Mouse (Mus musculus) hindbrain, embryonic 13.5 days (tissue): ENCODE measurements around the gene Fam76a. TPM values are rescaled to one million over a fixed set of nuclear protein-coding genes. Genes with fewer than 3 reads are reported as not detected.

Source experiments
- ATAC-seq: fragments of 200-750 bp; cut with Nextera tagmentation; 2 replicates; pipeline ENCODE4 v1.8.0; 2017; ENCODE audit warnings: moderate TSS enrichment; ENCODE audit not compliant: low FRiP score
- H3K27ac ChIP-seq: fragments of 300-500 bp; sonication (generic); 2 replicates; pipeline ENCODE4 v1.5.1; 2015; ENCODE audit warnings: inconsistent platforms, mild to moderate bottlenecking, moderate library complexity
- H3K27me3 ChIP-seq: fragments of 300-500 bp; sonication (generic); 2 replicates; pipeline ENCODE4 v1.6.1; 2015; ENCODE audit warnings: mild to moderate bottlenecking, inconsistent platforms
- H3K36me3 ChIP-seq: fragments of 300-500 bp; sonication (generic); 2 replicates; pipeline ENCODE4 v1.6.1; 2015; ENCODE audit warnings: mild to moderate bottlenecking, inconsistent platforms
- H3K4me1 ChIP-seq: fragments of 300-500 bp; sonication (generic); replicated peaks from 2 replicates; pipeline ENCODE4 v1.6.1; 2015; ENCODE audit warnings: inconsistent platforms
- H3K4me2 ChIP-seq: fragments of 300-500 bp; sonication (generic); 2 replicates; pipeline ENCODE4 v1.6.1; 2015; ENCODE audit warnings: inconsistent platforms, mild to moderate bottlenecking, moderate library complexity
- H3K4me3 ChIP-seq: fragments of 300-500 bp; sonication (generic); 2 replicates; pipeline ENCODE4 v1.5.1; 2015; ENCODE audit warnings: mild to moderate bottlenecking, inconsistent platforms
- H3K9ac ChIP-seq: fragments of 300-500 bp; sonication (generic); 2 replicates; pipeline ENCODE4 v1.6.1; 2015; ENCODE audit warnings: mild to moderate bottlenecking, inconsistent platforms
- H3K9me3 ChIP-seq: fragments of 300-500 bp; sonication (generic); 2 replicates; pipeline ENCODE4 v1.6.1; 2016; ENCODE audit warnings: inconsistent platforms
- whole genome bisulfite sequencing: fragments of 180-500 bp; shearing (Covaris S2); methylation state at CpG from one replicate; pipeline ENCODE4 v1.1.7; 2015; 5-methylcytosine and 5-hydroxymethylcytosine counted together
- polyA plus RNA-seq: library from polyadenylated mRNA; unstranded; fragments of >200 nt; fragmentation: Nextera tagmentation; extraction: Ambion mirVana; gene quantifications from 2 replicates; pipeline ENCODE4 v1.2.1, GENCODE M21; 2015

The Fam76a gene
- polyA plus RNA-seq, 1 experiment from 2014 or later: 38.7 TPM

GRCm38 (mm10) chr4:132958741-132959678 lies 36.7 kb upstream of the Fam76a start:
- Histone ChIP-seq H3K27me3 (no peaks in the 10 kb centered on the region), H3K4me2 (no peak overlapping the region), H3K9me3 (no peaks in the 10 kb centered on the region), H3K4me3 (no peak overlapping the region), H3K27ac (peak overlapping the region; percentile 83), H3K36me3 (no peaks in the 10 kb centered on the region), H3K9ac (peak overlapping the region; percentile 35; the same call in 1 of the 2 replicates), H3K4me1 (peaks cover 45% of the 10 kb centered on the region)
- 2% methylated on average over 10 of the region's 10 CpGs for WGBS
- peak; percentile 70 for ATAC-seq

- H3K27ac ChIP-seq: no peak overlapping the region
- no peak for ATAC-seq
These were observed 33.0 kb upstream of the Fam76a start for GRCm38 (mm10) chr4:132955395-132955791.

GRCm38 (mm10) chr4:132954530-132955394 lies 32.4 kb upstream of the Fam76a start:
- Histone ChIP-seq H3K4me3 (no peak overlapping the region), H3K9me3 (no peaks in the 10 kb centered on the region), H3K27ac (no peak overlapping the region; the same call in 1 of the 2 replicates), H3K27me3 (no peaks in the 10 kb centered on the region), H3K4me1 (peaks cover 26% of the 10 kb centered on the region), H3K36me3 (no peaks in the 10 kb centered on the region), H3K4me2 (no peak overlapping the region), H3K9ac (peak overlapping the region; percentile 15; the same call in 1 of the 2 replicates)
- ATAC-seq: no peak
- 68% methylated on average over 7 of the region's 7 CpGs for WGBS

More at GRCm38 (mm10) chr4:132955395-132955791, 33.0 kb upstream of the Fam76a start:
- Histone ChIP-seq H3K9ac (0 out of 2 replicates have a peak overlapping the region, but pooled peaks have one; percentile 15), H3K27me3 (no peaks in the 10 kb centered on the region), H3K4me1 (peaks cover 27% of the 10 kb centered on the region), H3K4me3 (no peak overlapping the region), H3K4me2 (no peak overlapping the region), H3K36me3 (no peaks in the 10 kb centered on the region), H3K9me3 (no peaks in the 10 kb centered on the region)
- 25% methylated on average over 2 of the region's 2 CpGs for WGBS

- Histone ChIP-seq H3K27ac (no peak overlapping the region), H3K4me3 (no peak overlapping the region), H3K27me3 (peaks cover 7% of the 10 kb centered on the region; the same call in 1 of the 2 replicates), H3K4me2 (no peak overlapping the region), H3K9me3 (no peaks in the 10 kb centered on the region), H3K4me1 (peaks cover 24% of the 10 kb centered on the region), H3K9ac (no peak overlapping the region), H3K36me3 (no peaks in the 10 kb centered on the region)
- no peak for ATAC-seq
- 57% methylated on average over 2 of the region's 2 CpGs for WGBS
These were observed 28.6 kb upstream of the Fam76a start for GRCm38 (mm10) chr4:132950999-132951398.

- Histone ChIP-seq H3K27ac (no peak overlapping the region), H3K27me3 (peaks cover 7% of the 10 kb centered on the region; the same call in 1 of the 2 replicates), H3K36me3 (no peaks in the 10 kb centered on the region), H3K9me3 (no peaks in the 10 kb centered on the region), H3K4me3 (no peak overlapping the region), H3K9ac (no peak overlapping the region), H3K4me1 (peaks cover 24% of the 10 kb centered on the region), H3K4me2 (peak overlapping the region; percentile 32)
- 23% methylated on average over 24 of the region's 24 CpGs for whole genome bisulfite sequencing
- ATAC-seq: no peak
These were observed 27.6 kb upstream of the Fam76a start for GRCm38 (mm10) chr4:132949882-132950532.

GRCm38 (mm10) chr4:132946047-132947001 lies 24.0 kb upstream of the Fam76a start:
- WGBS: 16% methylated on average over 27 of the region's 27 CpGs
- Histone ChIP-seq H3K27ac (peak overlapping the region; percentile 80), H3K9me3 (no peaks in the 10 kb centered on the region), H3K4me3 (peak overlapping the region; percentile 15), H3K36me3 (no peaks in the 10 kb centered on the region), H3K4me2 (peak overlapping the region; percentile 48), H3K4me1 (peaks cover 26% of the 10 kb centered on the region), H3K9ac (peak overlapping the region; percentile 60), H3K27me3 (peaks cover 11% of the 10 kb centered on the region; the same call in 1 of the 2 replicates)
- peak; percentile 47; the same call in 1 of the 2 replicates for ATAC-seq

GRCm38 (mm10) chr4:132945261-132946046 lies 23.1 kb upstream of the Fam76a start:
- H3K27me3 ChIP-seq: peaks cover 18% of the 10 kb centered on the region
- WGBS: 6% methylated on average over 15 of the region's 15 CpGs

GRCm38 (mm10) chr4:132944776-132945175 lies 22.4 kb upstream of the Fam76a start:
- no peak for ATAC-seq
- no peaks in the 10 kb centered on the region for H3K9me3 ChIP-seq
- no peaks in the 10 kb centered on the region for H3K36me3 ChIP-seq
- H3K27ac ChIP-seq: no peak overlapping the region
- WGBS: 90% methylated on average over 4 of the region's 4 CpGs
- H3K9ac ChIP-seq: no peak overlapping the region
- H3K4me2 ChIP-seq: no peak overlapping the region
- no peak overlapping the region for H3K4me3 ChIP-seq
- H3K27me3 ChIP-seq: peaks cover 23% of the 10 kb centered on the region
- H3K4me1 ChIP-seq: peaks cover 20% of the 10 kb centered on the region

More at GRCm38 (mm10) chr4:132945261-132946046, 23.1 kb upstream of the Fam76a start:
- H3K4me2 ChIP-seq: peak overlapping the region; percentile 48
- H3K36me3 ChIP-seq: no peaks in the 10 kb centered on the region
- peaks cover 26% of the 10 kb centered on the region for H3K4me1 ChIP-seq
- H3K4me3 ChIP-seq: peak overlapping the region; percentile 15
- peak overlapping the region; percentile 80 for H3K27ac ChIP-seq
- H3K9ac ChIP-seq: peak overlapping the region; percentile 60
- peak; percentile 68 for ATAC-seq
- H3K9me3 ChIP-seq: no peaks in the 10 kb centered on the region

- Histone ChIP-seq H3K9ac (no peak overlapping the region), H3K9me3 (no peaks in the 10 kb centered on the region), H3K4me2 (no peak overlapping the region), H3K27ac (no peak overlapping the region), H3K4me1 (peaks cover 20% of the 10 kb centered on the region), H3K4me3 (no peak overlapping the region), H3K36me3 (no peaks in the 10 kb centered on the region), H3K27me3 (peaks cover 23% of the 10 kb centered on the region)
- ATAC-seq: no peak
- WGBS: 76% methylated on average over 12 of the region's 12 CpGs
These were observed 21.7 kb upstream of the Fam76a start for GRCm38 (mm10) chr4:132944106-132944505.

GRCm38 (mm10) chr4:132943088-132943487 lies 20.7 kb upstream of the Fam76a start:
- Histone ChIP-seq H3K4me1 (peaks cover 29% of the 10 kb centered on the region), H3K9ac (0 out of 2 replicates have a peak overlapping the region, but pooled peaks have one; percentile 24), H3K4me2 (no peak overlapping the region), H3K27ac (no peak overlapping the region), H3K4me3 (no peak overlapping the region), H3K27me3 (peaks cover 23% of the 10 kb centered on the region), H3K9me3 (no peaks in the 10 kb centered on the region), H3K36me3 (no peaks in the 10 kb centered on the region)
- 53% methylated on average over 8 of the region's 8 CpGs for WGBS
- no peak for ATAC-seq
